In genomic region chr7:73572571-73572970, GRCm38 (mm10) we compare ENCODE assay signal across 19 mouse cellular contexts. TPM values are rescaled to one million over a fixed set of nuclear protein-coding genes. Genes with fewer than 3 reads are reported as not detected.
DNase-seq lines count a peak whose midpoint lies in the region; ATAC-seq and TF ChIP-seq lines count a peak whose summit lies in the region.
"Had no signal": no experiment of that assay in that cellular context is flagged by ENCODE, and none has a peak within 500 bp of the region (broad histone marks: within the 10 kb centered on the region; RNA-seq: fewer than 3 reads in every experiment).

No protein-coding gene starts in this region.

- peaks cover 22% of the 10 kb centered on the region for H3K4me1 ChIP-seq in bone marrow macrophage, adult 2 months (ENCODE audit: control insufficient read depth, insufficient read depth, low read length)
- H3K4me1 ChIP-seq: midbrain, embryonic 12.5 days; neural tube, embryonic 12.5 days had no signal

- ATAC-seq in neutrophil, adult 5-6 weeks (ENCODE audit: extremely low read depth, insufficient number of reproducible peaks, low FRiP score, poor library complexity, severe bottlenecking), result peak; percentile 86
- ATAC-seq: forebrain, embryonic 16.5 days; hindbrain, postnatal 0 days had no signal

- no peak overlapping the region for H3K4me3 ChIP-seq in bone marrow macrophage, adult 2 months (ENCODE audit: insufficient read depth, low read length)
- H3K4me3 ChIP-seq: heart, embryonic 15.5 days; limb, embryonic 12.5 days; midbrain, embryonic 12.5 days; neural tube, embryonic 12.5 days had no signal

- peak; percentile 2 for DNase-seq in heart, postnatal 4 days
- DNase-seq in heart, adult 18-20 months, result no peak
- peak; percentile 47 to 56 for DNase-seq in B cell, adult 2 months
- DNase-seq in urinary bladder, adult 18-20 months (ENCODE audit: low spot score in 2 of 2), result no peak
- DNase-seq in layer of hippocampus, adult 18-20 months (ENCODE audit: low spot score in 2 of 2), result no peak
- DNase-seq in heart, adult 8-10 months (ENCODE audit: low spot score), result no peak
- DNase-seq: cerebellum, postnatal 36 days; gastrocnemius, postnatal 14 days; kidney, postnatal 10 days; layer of hippocampus, postnatal 36 days; lung, adult 18-20 months had no signal

- H3K27ac ChIP-seq in bone marrow macrophage, adult 2 months (ENCODE audit: insufficient read depth, low read depth, low read length), result peak overlapping the region; percentile 5; the same call in 1 of the 2 replicates
- H3K27ac ChIP-seq: heart, embryonic 15.5 days; hindbrain, postnatal 0 days; limb, embryonic 12.5 days; midbrain, embryonic 12.5 days; neural tube, embryonic 12.5 days had no signal

- TF ChIP-seq CTCF in bone marrow macrophage, adult 2 months (IDR thresholded peaks at IDR 0.05; ENCODE audit: low read depth, low read length), result no peak

- TF ChIP-seq POLR2A in bone marrow macrophage, adult 2 months (IDR thresholded peaks at IDR 0.05; ENCODE audit: borderline replicate concordance, low read depth, low read length), result no peak

RNA-seq across cellular contexts. Expression of gene Chd2, which starts 30.9 kb away (rescaled TPM):
- 10 to 100 TPM; 57.3 to 61.0 TPM for total RNA-seq in heart, postnatal 4 days (2021)
- 10 to 100 TPM; 28.2 to 38.8 TPM for total RNA-seq in heart, adult 18-20 months (2021)
- 44.4 and 47.9 TPM in 2 replicates for polyA plus RNA-seq in bone marrow macrophage, adult 2 months (2012; ENCODE audit: insufficient read depth, insufficient read length, missing spikeins)
- total RNA-seq in neutrophil, adult 5-6 weeks (2017), result 492 and 505 TPM in 2 replicates
- 10 to 100 TPM; 50.7 to 55.7 TPM for total RNA-seq in layer of hippocampus, adult 18-20 months (2021)
- 10 to 100 TPM; 37.2 to 45.8 (median 39.8) TPM for total RNA-seq in heart, adult 8-10 months (2022)

Comparison
In these comparisons a context has a peak if more than half of its experiments do, and no peak if none do; other contexts are left out.
1. DNase-seq: peak in heart, postnatal 4 days (single experiment) and B cell, adult 2 months (2 of 2); none in heart, adult 18-20 months (0 of 2), urinary bladder, adult 18-20 months (0 of 2), layer of hippocampus, adult 18-20 months (0 of 2) and heart, adult 8-10 months (single experiment).